Mouse (Mus musculus): ENCODE data around the gene Krt18.

DNA sequence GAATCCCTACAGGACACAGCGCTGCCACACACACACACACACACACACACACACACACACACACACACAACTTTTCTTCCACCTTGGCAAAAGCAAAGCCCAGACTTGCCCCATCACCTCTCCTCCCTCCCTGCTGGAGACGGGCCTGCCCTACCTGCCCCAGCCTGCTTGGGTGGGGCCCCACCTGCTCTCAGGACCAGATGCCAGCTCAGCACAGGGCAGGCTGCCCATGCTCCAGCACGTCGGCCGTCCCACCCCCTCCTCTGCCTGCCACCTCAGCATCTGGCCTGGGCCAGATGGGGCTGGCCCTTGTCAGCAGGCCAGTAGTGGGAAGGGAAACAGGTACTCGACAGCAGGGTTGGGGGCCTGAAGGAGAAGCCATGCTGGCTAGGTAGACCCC, 47.1 kb upstream of the Krt18 start:
- TF ChIP-seq CTCF (IDR thresholded peaks at IDR 0.05; ENCODE audit: borderline replicate concordance, insufficient read depth, low read depth, low read length) (no peak), POLR2A (IDR thresholded peaks at IDR 0.05; ENCODE audit: borderline replicate concordance, insufficient read depth, low read length) (no peak)

Data from cerebellum, adult 2 months (tissue).